Mouse (Mus musculus) embryonic facial prominence, embryonic 10.5 days (tissue): ENCODE measurements around the gene Zmym5. TPM values are rescaled to one million over a fixed set of nuclear protein-coding genes. Genes with fewer than 3 reads are reported as not detected.
"Not testable (repeated sequence)": the region's sequence is repeated elsewhere in the genome, so short reads cannot be mapped to it uniquely, and the experiment has no call there.

Source experiments
- DNase-seq: peaks from one replicate; pipeline ENCODE4 v3.0.0-alpha.2; 2017; ENCODE audit warnings: low spot score
- H3K27ac ChIP-seq: fragments of 300-500 bp; sonication (generic); replicated peaks from 2 replicates; pipeline ENCODE4 v1.5.1; 2016; ENCODE audit warnings: mild to moderate bottlenecking
- H3K27me3 ChIP-seq: fragments of 300-500 bp; sonication (generic); replicated peaks from 2 replicates; pipeline ENCODE4 v1.6.1; 2016; ENCODE audit warnings: low read depth, mild to moderate bottlenecking; ENCODE audit not compliant: poor library complexity, severe bottlenecking
- H3K36me3 ChIP-seq: fragments of 300-500 bp; sonication (generic); replicated peaks from 2 replicates; pipeline ENCODE4 v1.6.1; 2016; ENCODE audit warnings: mild to moderate bottlenecking, moderate library complexity
- H3K4me1 ChIP-seq: fragments of 300-500 bp; sonication (generic); 2 replicates; pipeline ENCODE4 v1.6.1; 2016
- H3K4me3 ChIP-seq: fragments of 300-500 bp; sonication (generic); 2 replicates; pipeline ENCODE4 v1.5.1; 2016; ENCODE audit warnings: mild to moderate bottlenecking, moderate library complexity
- H3K9me3 ChIP-seq: fragments of 300-500 bp; sonication (generic); 2 replicates; pipeline ENCODE4 v1.6.1; 2016; ENCODE audit warnings: mild to moderate bottlenecking
- WGBS: fragments of 180-500 bp; shearing (Covaris S2); methylation state at CpG from one replicate; pipeline ENCODE4 v1.1.7; 2016; 5-methylcytosine and 5-hydroxymethylcytosine counted together
- polyA plus RNA-seq: library from polyadenylated mRNA; unstranded; fragments of >200 nt; fragmentation: Nextera tagmentation; extraction: Ambion mirVana; gene quantifications from 2 replicates; pipeline ENCODE4 v1.2.1, GENCODE M21; 2016

The Zmym5 gene
- polyA plus RNA-seq, 1 experiment from 2014 or later = 26.5 TPM

DNA sequence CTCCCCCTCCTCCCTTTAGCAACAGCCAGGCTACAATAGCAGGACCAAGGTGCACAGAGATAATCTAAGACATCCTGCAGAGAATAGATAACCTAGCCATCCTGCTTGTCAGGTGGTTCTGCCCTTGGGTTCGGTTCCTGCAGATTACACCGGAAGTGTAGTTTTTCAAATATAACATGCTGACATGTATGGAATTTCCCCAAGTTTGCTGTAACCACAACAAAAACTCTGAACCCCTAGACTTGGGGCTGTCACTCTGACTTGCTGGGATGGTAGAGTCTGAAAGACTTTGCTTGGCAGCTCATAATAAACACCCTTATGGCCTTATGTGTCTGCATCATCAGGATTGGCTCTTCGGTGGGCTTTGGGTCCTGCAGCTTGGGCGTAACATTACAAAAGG, 5.0 kb upstream of the Zmym5 start:
- Histone ChIP-seq H3K4me3 (no peak overlapping the region), H3K36me3 (no peaks in the 10 kb centered on the region), H3K4me1 (peaks cover 18% of the 10 kb centered on the region), H3K27me3 (no peaks in the 10 kb centered on the region; the same call in 1 of the 2 replicates), H3K27ac (no peak overlapping the region), H3K9me3 (no peaks in the 10 kb centered on the region)
- DNase-seq = no peak
- WGBS = 92% methylated on average over 4 of the region's 4 CpGs

DNA sequence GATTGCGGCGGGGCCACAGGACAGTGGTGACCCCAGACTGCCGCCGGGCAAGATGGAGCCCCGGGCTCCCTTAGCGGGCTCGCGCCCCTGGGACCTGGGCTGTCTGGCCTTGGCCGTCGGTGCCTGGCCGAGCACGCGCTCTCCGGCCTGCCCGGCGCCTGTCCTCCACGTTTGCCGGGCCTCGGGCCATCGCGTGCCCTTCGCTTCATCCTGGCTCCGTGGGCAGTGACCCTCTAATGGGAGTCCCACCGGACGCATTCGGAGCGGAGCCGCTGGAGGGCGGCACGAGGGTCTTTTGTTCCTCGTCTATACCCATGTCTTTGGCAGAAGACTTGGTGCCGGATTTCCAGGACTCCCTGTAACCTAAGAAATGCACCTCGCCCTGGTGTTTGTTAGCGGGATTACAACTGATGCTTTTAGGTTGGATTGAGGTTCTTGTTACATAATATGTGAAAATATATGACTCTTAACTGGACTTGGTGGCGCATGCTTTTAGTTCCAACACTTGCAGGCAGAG, 1.1 kb upstream of the Zmym5 start:
- H3K9me3 ChIP-seq = no peaks in the 10 kb centered on the region
- H3K4me1 ChIP-seq = peaks cover 20% of the 10 kb centered on the region
- peak overlapping the region; percentile 69 for H3K4me3 ChIP-seq
- no peaks in the 10 kb centered on the region; the same call in 1 of the 2 replicates for H3K27me3 ChIP-seq
- under 1% methylated on average over 35 of the region's 35 CpGs for WGBS
- peaks cover 19% of the 10 kb centered on the region for H3K36me3 ChIP-seq
- peak overlapping the region; percentile 95 for H3K27ac ChIP-seq
- DNase-seq = peak; percentile 87

DNA sequence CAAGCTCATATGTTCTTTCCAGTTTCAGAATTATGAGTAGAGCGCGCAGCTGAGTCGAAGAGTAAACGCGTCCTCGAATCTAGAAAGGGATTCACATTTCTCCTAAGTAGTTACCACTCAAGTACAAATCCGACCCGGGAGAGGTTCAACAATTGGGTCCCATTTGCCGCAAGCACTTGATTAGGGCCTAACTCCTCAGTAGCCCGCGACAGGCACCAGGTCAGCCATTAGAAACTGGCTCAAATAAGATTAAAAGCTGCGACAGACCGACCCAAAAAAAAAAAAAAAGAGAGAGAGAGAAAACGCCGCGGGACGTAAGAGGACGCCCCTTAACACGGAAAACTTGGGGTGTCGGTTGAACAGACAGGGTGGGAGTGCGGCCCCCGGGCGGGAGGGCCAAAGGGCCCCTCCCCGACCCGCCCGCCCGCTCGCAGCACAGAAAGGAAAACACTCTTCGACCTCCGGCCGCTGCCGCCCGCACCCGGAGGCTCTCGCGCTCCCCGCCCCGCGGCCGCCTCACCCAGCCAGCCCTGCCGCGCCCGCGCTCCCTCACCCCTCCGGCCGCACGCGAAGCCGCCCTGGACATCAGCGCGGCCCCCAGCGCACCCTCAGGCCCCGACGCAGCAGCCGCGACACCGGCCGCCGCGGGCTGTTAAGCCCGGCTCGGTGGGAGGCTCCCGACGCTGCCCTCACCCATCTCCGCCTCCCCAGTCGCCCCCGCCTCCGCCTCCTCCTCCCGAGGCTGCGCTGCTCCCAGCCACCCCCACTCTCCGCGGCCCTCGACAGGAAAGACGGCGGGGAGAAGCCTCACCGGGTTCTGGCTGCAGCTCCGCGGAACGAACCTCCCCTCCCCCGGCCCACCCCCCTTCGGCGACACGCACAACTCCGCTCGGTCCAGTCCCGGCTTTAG, 480 bp downstream of the Zmym5 start:
- peak; percentile 61 for DNase-seq
- H3K9me3 ChIP-seq, H3K27me3 ChIP-seq: not testable (repeated sequence)
- under 1% methylated on average over 50 of the region's 86 CpGs for WGBS
- peaks cover 19% of the 10 kb centered on the region for H3K4me1 ChIP-seq
- H3K4me3 ChIP-seq = peak overlapping the region; percentile 80
- H3K27ac ChIP-seq = peak overlapping the region; percentile 91
- H3K36me3 ChIP-seq = peaks cover 26% of the 10 kb centered on the region

DNA sequence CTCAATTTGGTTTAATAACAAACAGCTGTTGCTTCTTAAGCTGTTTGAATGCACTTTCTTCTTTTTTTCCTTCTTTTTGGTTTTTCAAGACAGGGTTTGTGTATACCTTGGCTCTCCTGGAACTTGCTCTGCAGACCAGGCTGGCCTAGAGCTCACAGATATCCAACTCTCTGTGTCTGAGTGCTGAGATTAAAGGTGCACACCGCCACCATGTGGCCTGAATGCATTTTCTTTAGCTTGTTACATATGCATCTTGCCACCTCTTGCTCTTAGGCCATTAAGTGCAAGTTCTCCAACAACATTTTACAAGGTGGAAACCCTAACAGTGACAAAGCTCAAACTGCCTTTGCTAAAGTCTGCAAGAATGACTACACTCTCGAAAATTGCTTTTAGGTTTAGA, 18.3 kb downstream of the Zmym5 start:
- Histone ChIP-seq H3K4me3 (no peak overlapping the region), H3K9me3 (no peaks in the 10 kb centered on the region), H3K36me3 (peaks cover 72% of the 10 kb centered on the region), H3K4me1 (no peaks in the 10 kb centered on the region), H3K27me3 (no peaks in the 10 kb centered on the region), H3K27ac (no peak overlapping the region)
- peak; percentile 58 for DNase-seq
- WGBS = 44% methylated on average over 2 of the region's 2 CpGs

DNA sequence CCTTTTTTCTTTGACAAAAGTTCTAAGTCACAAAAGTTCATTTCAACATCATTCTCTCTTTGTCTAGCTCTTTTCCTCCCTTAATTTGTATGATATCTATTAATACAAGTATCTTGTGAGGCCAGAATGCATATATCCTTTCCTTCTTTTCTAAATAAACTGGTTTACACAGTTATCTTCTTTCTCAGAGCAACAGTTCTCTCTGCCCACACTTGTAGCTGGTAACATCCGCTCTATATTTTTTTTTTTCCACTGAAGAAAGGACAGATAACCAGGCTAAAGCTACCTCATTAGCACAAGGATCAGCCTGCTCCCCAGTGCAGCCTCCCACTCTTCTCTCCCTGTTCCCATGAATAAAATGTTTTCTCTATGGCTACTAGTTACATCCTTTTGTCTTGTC, 26.9 kb downstream of the Zmym5 start:
- H3K4me1 ChIP-seq = no peaks in the 10 kb centered on the region
- H3K9me3 ChIP-seq = no peaks in the 10 kb centered on the region
- H3K27me3 ChIP-seq = no peaks in the 10 kb centered on the region
- no peak for DNase-seq
- no peaks in the 10 kb centered on the region for H3K36me3 ChIP-seq
- WGBS = 76% methylated on average over 1 of the region's 1 CpGs
- no peak overlapping the region for H3K4me3 ChIP-seq
- H3K27ac ChIP-seq = no peak overlapping the region

DNA sequence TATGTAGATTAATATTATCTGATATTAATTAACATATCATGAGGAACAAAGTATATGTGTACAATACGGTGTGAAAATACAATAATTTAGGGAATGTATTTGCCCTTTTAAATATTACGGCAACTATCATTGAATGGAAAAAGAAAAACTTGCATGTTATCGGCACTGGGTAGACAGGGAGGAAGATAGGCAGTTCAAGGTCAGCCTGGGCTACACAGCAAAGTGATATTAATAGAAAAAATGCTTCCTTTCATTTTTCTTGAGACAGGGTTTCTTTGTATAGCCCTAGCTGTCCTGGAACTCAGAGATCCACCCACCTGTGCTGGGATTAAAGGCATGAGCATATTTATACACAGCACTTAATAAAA, 32.6 kb downstream of the Zmym5 start:
- peaks cover 23% of the 10 kb centered on the region for H3K4me1 ChIP-seq
- peak overlapping the region; percentile 95 for H3K27ac ChIP-seq
- H3K36me3 ChIP-seq = peaks cover 17% of the 10 kb centered on the region
- H3K4me3 ChIP-seq = peak overlapping the region; percentile 96
- WGBS = 52% methylated on average over 3 of the region's 3 CpGs
- no peaks in the 10 kb centered on the region for H3K9me3 ChIP-seq
- no peaks in the 10 kb centered on the region for H3K27me3 ChIP-seq
- DNase-seq = no peak

DNA sequence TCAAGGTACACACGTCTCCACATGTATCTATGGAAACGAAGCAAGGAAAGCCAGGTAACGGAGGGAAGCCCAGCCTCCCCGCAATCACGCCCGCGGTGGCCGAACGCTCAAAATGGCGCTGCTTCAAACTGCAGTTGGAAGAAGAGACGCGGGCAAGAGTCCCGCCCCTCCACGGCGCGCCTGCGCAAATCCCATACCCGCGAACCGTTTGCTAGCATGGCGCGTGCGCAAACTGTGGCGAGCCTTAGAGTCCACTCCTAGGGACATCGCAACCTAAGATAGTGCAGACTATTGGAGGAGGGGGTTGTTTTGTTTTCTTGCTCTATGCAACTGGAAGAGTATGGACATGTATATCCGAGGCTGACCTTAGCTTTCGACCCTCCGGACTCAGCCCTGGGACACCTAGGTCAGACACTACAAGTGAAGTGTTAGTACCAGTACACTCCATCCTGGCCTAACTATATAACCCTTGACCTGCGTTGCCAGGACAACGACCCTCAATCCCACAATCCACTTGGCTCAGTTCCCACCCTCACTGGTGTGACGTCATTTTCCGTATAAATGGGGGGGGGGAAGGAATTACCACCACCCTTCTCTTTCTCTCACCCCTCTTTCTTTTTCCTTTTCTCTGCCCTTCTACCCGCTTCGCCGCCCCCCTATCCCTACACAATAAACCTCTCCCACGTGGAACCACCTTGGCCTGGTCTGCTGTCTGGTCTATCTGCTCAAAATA, 33.1 kb downstream of the Zmym5 start, which contains the start of gene Pspc1:
Gene Pspc1 (minus strand): TSS at position 117 of the 733 bp plus-strand sequence.
- Histone ChIP-seq H3K27me3 (no peaks in the 10 kb centered on the region), H3K4me3 (peak within 1 kb of the TSS; percentile 96), H3K4me1 (peaks cover 23% of the 10 kb centered on the region), H3K9me3 (no peaks in the 10 kb centered on the region), H3K27ac (peak within 1 kb of the TSS; percentile 95), H3K36me3 (peaks cover 21% of the 10 kb centered on the region)
- under 1% methylated on average over 36 of the region's 36 CpGs for WGBS
- DNase-seq = peak; percentile 98

DNA sequence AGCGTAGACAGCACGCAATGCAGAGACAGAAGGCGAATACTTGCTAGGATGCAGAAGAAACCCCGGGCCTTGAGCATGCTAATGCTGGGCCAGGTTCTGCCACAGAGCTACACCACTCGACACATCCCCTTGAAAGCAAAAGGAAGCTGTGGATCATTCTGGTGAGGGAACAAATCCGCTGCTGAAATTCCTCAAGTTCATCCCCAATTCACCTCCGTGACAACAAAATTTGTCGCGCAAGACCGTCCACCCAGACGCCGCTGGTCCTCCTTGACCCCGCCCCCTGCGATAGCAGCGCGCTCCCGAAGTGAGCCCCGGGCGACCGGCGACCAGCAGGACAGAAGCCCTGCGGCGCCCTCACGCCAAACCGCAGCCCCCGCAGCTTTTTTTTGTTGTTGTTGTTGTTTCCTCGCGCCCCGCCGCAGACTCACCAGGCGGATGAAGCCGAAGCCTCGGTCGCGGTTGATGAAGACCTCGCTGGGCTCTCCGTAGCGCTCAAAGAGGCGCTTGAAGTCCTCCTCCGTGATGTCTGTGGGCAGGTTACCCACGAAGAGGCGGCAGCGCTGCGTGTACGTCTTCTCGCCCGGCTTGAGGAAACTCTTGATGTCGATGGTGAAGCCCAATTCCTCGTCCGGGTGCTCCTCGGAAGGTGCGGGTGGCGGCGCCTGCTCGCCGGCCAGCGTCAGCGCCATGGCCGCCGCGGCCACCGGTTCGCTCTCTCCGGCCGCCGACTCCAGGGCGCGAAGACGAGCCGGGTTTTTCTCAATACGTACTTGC, 34.0 kb downstream of the Zmym5 start:
- WGBS = under 1% methylated on average over 71 of the region's 71 CpGs
- H3K36me3 ChIP-seq = peaks cover 29% of the 10 kb centered on the region
- H3K27me3 ChIP-seq = no peaks in the 10 kb centered on the region
- peak; percentile 77 for DNase-seq
- no peaks in the 10 kb centered on the region for H3K9me3 ChIP-seq
- H3K27ac ChIP-seq = peak overlapping the region; percentile 95
- peaks cover 23% of the 10 kb centered on the region for H3K4me1 ChIP-seq
- H3K4me3 ChIP-seq = peak overlapping the region; percentile 96

DNA sequence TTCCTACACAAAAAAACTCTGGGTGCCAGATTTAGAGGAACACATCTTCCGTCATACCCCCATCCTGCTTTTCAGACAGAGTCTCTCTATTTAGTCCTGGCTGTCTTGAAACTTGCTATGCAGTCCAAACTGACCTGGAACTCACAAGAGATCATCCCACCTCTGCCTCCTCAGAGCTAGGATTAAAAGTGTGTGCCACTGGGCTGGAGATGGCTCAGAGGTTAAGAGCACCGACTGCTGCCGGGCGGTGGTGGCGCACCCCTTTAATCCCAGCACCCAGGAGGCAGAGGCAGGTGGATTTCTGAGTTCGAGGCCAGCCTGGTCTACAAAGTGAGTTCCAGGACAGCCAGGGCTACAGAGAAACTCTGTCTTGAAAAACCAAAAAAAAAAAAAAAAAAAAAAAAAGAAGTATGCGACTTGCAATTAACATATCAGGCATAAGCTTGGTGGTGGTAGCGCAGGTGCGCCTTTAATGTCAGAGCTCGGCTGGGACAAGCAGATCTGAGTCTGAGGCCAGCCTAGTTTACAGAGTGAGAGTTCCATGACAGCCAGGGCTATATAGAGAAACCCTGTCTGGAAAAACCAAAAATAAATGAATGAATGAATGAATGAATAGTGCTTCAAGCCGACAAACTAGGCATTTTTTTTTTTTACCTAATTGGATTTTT, 34.8 kb downstream of the Zmym5 start:
- H3K4me3 ChIP-seq = peak overlapping the region; percentile 96
- 39% methylated on average over 11 of the region's 11 CpGs for WGBS
- H3K9me3 ChIP-seq = no peaks in the 10 kb centered on the region
- peaks cover 23% of the 10 kb centered on the region for H3K4me1 ChIP-seq
- H3K27me3 ChIP-seq = no peaks in the 10 kb centered on the region
- H3K36me3 ChIP-seq = peaks cover 35% of the 10 kb centered on the region
- H3K27ac ChIP-seq = no peak overlapping the region
- no peak for DNase-seq

DNA sequence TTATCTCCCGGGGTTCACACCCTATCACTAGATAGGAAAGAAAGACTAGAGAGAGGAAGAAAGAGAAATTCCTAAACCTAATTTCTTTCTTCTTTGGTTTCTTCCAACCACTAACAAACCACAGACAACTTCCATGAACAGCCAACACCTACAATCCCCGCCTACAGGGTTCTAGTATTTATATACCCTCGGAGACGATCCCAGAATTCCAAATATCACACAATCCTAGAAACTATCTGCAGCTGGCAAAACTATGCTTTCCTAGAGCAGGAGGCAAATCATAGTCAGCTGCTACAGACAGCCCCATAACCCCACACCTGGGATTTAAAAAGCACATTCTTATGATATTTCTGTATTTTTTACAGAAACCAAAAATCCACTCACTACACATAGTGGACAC, 36.1 kb downstream of the Zmym5 start:
- H3K27ac ChIP-seq = no peak overlapping the region
- no peak for DNase-seq
- H3K4me1 ChIP-seq = peaks cover 23% of the 10 kb centered on the region
- 79% methylated on average over 4 of the region's 4 CpGs for WGBS
- peaks cover 48% of the 10 kb centered on the region for H3K36me3 ChIP-seq
- no peaks in the 10 kb centered on the region for H3K27me3 ChIP-seq
- H3K9me3 ChIP-seq = no peaks in the 10 kb centered on the region
- peak overlapping the region; percentile 96 for H3K4me3 ChIP-seq

DNA sequence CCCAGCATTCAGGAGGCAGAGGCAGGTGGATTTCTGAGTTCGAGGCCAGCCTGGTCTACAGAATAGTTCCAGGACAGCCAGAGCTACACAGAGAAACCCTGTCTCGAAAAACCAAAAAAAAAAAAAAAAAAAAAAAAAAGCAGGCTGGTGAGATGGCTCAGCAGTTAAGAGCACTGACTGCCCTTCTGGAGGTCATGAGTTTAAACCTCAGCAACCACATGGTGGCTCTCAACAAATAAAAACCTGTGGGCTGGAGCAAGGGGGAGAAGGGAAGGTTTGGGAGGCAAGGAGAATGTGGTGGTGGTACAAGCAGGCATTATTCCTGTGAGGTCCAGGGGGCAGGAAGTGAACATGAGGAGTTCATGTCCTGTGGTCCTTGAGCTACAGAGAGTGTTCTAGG, 45.1 kb downstream of the Zmym5 start:
- not testable (repeated sequence) for H3K4me3 ChIP-seq, H3K9me3 ChIP-seq, H3K27me3 ChIP-seq, DNase-seq, H3K27ac ChIP-seq, H3K4me1 ChIP-seq
- peaks cover 93% of the 10 kb centered on the region for H3K36me3 ChIP-seq
- 84% methylated on average over 2 of the region's 2 CpGs for WGBS

DNA sequence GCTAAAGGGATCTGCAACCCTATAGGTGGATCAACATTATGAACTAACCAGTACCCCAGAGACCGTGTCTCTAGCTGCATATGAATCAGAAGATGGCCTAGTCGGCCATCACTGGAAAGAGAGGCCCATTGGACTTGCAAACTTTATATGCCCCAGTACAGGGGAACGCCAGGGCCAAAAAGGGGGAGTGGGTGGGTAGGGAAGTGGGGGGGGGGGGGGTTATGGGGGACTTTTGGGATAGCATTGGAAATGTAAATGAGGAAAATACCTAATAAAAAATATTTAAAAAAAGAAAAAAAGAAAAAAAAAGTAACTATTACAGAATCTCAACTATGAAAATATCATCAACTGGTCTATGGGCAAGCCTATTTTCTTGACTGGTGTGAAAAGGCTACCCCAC, 46.4 kb downstream of the Zmym5 start:
- DNase-seq, H3K27ac ChIP-seq, H3K27me3 ChIP-seq, H3K4me1 ChIP-seq, H3K9me3 ChIP-seq, H3K4me3 ChIP-seq: not testable (repeated sequence)
- WGBS = 92% methylated on average over 3 of the region's 3 CpGs
- H3K36me3 ChIP-seq = peaks cover 93% of the 10 kb centered on the region
